Mouse (Mus musculus): ENCODE data around the gene C130079G13Rik. TPM values are rescaled to one million over a fixed set of nuclear protein-coding genes. Genes with fewer than 3 reads are reported as not detected.

The C130079G13Rik gene
- under 1 TPM in 1 of 2 experiments, not detected in 1; 0.70 TPM for polyA plus RNA-seq (2017; shearing (Covaris generic))

GRCm38 (mm10) chr3:59924914-59925313 is at the start of gene C130079G13Rik:
C130079G13Rik (plus strand) TSS chr3:59925214.

Other genes with a start within 250 kb of the C130079G13Rik start
- gene Gm5538, start 195.4 kb upstream of the C130079G13Rik start, polyA plus RNA-seq (2017; shearing (Covaris generic)) = not detected
- not detected for gene Gm8298, start 64.2 kb upstream of the C130079G13Rik start, polyA plus RNA-seq (2017; shearing (Covaris generic))
- gene Aadacl2, start 81.5 kb downstream of the C130079G13Rik start, polyA plus RNA-seq (2017; shearing (Covaris generic)) = not detected
- not detected for gene Aadac, start 100.5 kb downstream of the C130079G13Rik start, polyA plus RNA-seq (2017; shearing (Covaris generic))
- not detected for gene Sucnr1, start 156.7 kb downstream of the C130079G13Rik start, polyA plus RNA-seq (2017; shearing (Covaris generic))